24 mouse cellular contexts compared by ENCODE assay signal in genomic region chr13:117838264-117838663, GRCm38 (mm10).
DNase-seq lines count a peak whose midpoint lies in the region; ATAC-seq lines count a peak whose summit lies in the region.
"Had no signal": no experiment of that assay in that cellular context is flagged by ENCODE, and none has a peak within 500 bp of the region (broad histone marks: within the 10 kb centered on the region; RNA-seq: fewer than 3 reads in every experiment).

No protein-coding gene starts in this region.

- no peaks in the 10 kb centered on the region for H3K27me3 ChIP-seq in splenic B cell, adult 2 months (ENCODE audit: control insufficient read depth, insufficient read depth, low read length, poor library complexity, severe bottlenecking)
- H3K27me3 ChIP-seq: forebrain, embryonic 13.5 days; hindbrain, embryonic 13.5 days had no signal

- peak; percentile 74 for ATAC-seq in granulocyte monocyte progenitor cell, adult 5-6 weeks (replicated peaks; ENCODE audit: poor library complexity, severe bottlenecking)
- ATAC-seq: activated CD4-positive, CD25-positive, alpha-beta regulatory T cell, adult 4 months; CD4-positive, CD25-positive, alpha-beta regulatory T cell, adult 4 months; forebrain, embryonic 13.5 days; forebrain, embryonic 16.5 days; hindbrain, postnatal 0 days; inflammation-experienced regulatory T-cells, adult 6 months had no signal

- peak; percentile 11 to 12 for DNase-seq in spleen, postnatal 36 days (ENCODE audit: low spot score in 2 of 2)
- DNase-seq in spleen, adult 18-20 months = no peak
- peak; percentile 43 for DNase-seq in splenic B cell, adult 2 months (ENCODE audit: low read depth, low spot score)
- no peak for DNase-seq in layer of hippocampus, postnatal 25 days (ENCODE audit: extremely low spot score in 1 of 2, low spot score in 1 of 2)
- no peak for DNase-seq in urinary bladder, adult 18-20 months (ENCODE audit: low spot score in 2 of 2)
- DNase-seq: adrenal gland, adult 8-10 months; adrenal gland, postnatal 25 days; cerebellum, adult 11-12 months; cerebellum, adult 8-10 months; cerebellum, postnatal 10 days; cerebellum, postnatal 36 days; gastrocnemius, postnatal 10 days; gastrocnemius, postnatal 36 days; heart, adult 11 months had no signal

- no peaks in the 10 kb centered on the region for H3K36me3 ChIP-seq in splenic B cell, adult 2 months (ENCODE audit: control insufficient read depth, insufficient read depth, low read length, poor library complexity, severe bottlenecking)
- H3K36me3 ChIP-seq: forebrain, embryonic 10.5 days; hindbrain, embryonic 10.5 days; hindbrain, embryonic 13.5 days had no signal

Comparison
In these comparisons a context has a peak if more than half of its experiments do, and no peak if none do; other contexts are left out.
1. DNase-seq: peak in spleen, postnatal 36 days (2 of 2) and splenic B cell, adult 2 months (single experiment); none in spleen, adult 18-20 months (0 of 2), layer of hippocampus, postnatal 25 days (0 of 2) and urinary bladder, adult 18-20 months (0 of 2).